ENCODE assay signal across 8 mouse cellular contexts in the genomic region with DNA sequence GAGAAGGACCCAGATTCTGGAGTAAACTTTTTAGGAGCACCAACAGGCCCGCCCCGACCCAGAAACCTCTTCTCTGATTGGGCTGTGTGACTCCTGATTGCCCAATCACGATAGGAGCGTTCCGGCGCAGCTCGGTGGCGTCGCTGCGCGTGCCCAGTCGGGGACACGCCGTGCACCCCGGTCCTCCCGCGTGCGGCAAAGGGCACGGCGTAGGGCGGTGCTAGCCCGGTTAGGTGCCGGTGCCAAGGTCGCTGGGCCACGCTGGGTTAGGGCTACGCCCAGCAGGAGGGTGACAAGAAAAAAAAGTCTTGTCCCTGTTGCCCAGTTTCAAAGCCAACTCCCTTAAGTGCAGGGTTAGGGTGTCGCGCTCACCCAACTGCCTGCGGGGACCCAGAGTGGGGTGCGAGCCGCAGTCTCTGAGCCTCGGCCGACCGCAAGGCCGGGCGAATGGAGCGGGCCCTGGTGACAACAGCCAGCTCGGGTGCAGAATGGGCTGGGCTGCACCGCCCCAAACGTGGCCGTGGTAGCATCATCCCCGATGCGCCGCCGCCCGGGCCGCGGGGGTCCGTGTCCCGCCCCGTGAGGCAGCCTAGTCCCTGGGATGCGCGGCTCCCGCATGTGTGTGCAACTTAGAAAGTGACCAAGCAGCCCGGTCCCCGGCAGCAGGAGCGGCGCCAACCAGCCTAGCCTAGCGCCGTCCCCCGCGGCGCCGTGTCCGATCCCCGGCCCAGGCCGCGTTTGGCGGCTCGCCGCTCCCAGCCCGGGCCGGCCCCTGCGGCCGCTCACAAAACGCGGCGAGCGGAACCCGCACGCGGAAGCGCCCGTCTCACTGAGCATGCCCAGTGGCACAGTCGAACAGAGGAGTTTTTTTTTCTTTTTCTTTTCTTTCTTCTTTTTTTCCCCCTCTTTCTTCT. TPM values are rescaled to one million over a fixed set of nuclear protein-coding genes. Genes with fewer than 3 reads are reported as not detected.
DNase-seq lines count a peak whose midpoint lies in the region; ATAC-seq and TF ChIP-seq lines count a peak whose summit lies in the region.

Gene Tdrd3 (plus strand): TSS at position 832 of the 914 bp plus-strand sequence.

- peak within 1 kb of the TSS; percentile 95 for H3K9ac ChIP-seq in embryonic facial prominence, embryonic 13.5 days
- peak within 1 kb of the TSS; percentile 97 for H3K9ac ChIP-seq in limb, embryonic 12.5 days (replicated peaks)
- peak within 1 kb of the TSS; percentile 92 for H3K9ac ChIP-seq in midbrain, embryonic 15.5 days

- no peak for TF ChIP-seq POLR2A in kidney, adult 2 months (IDR thresholded peaks at IDR 0.05; ENCODE audit: low read depth, low read length)
- TF ChIP-seq POLR2A in spleen, adult 2 months (IDR thresholded peaks at IDR 0.05; ENCODE audit: low read depth, low read length), result peak; percentile 58

- H3K9me3 ChIP-seq in embryonic facial prominence, embryonic 13.5 days, result no peaks in the 10 kb centered on the region
- no peaks in the 10 kb centered on the region for H3K9me3 ChIP-seq in limb, embryonic 12.5 days
- no peaks in the 10 kb centered on the region for H3K9me3 ChIP-seq in midbrain, embryonic 15.5 days

- H3K36me3 ChIP-seq in embryonic facial prominence, embryonic 13.5 days, result no peaks in the 10 kb centered on the region
- no peaks in the 10 kb centered on the region for H3K36me3 ChIP-seq in kidney, adult 2 months (ENCODE audit: control insufficient read depth, insufficient read depth, low read length)
- no peaks in the 10 kb centered on the region for H3K36me3 ChIP-seq in limb, embryonic 12.5 days
- no peaks in the 10 kb centered on the region for H3K36me3 ChIP-seq in midbrain, embryonic 15.5 days (replicated peaks)
- H3K36me3 ChIP-seq in spleen, adult 2 months (ENCODE audit: control insufficient read depth, insufficient read depth, low read length), result no peaks in the 10 kb centered on the region

- peak; percentile 95 for ATAC-seq in embryonic facial prominence, embryonic 13.5 days (ENCODE audit: insufficient number of reproducible peaks, insufficient read depth, low FRiP score, low TSS enrichment, low read depth)
- peak; percentile 96 for ATAC-seq in limb, embryonic 12.5 days (ENCODE audit: insufficient number of reproducible peaks, insufficient read depth, low FRiP score, low TSS enrichment, low read depth)
- peak; percentile 97 for ATAC-seq in midbrain, embryonic 15.5 days (replicated peaks)

- H3K4me2 ChIP-seq in embryonic facial prominence, embryonic 13.5 days, result peak within 1 kb of the TSS; percentile 64
- peak within 1 kb of the TSS; percentile 73 for H3K4me2 ChIP-seq in limb, embryonic 12.5 days
- peak within 1 kb of the TSS; percentile 77 for H3K4me2 ChIP-seq in midbrain, embryonic 15.5 days

- H3K4me3 ChIP-seq in embryonic facial prominence, embryonic 13.5 days, result peak within 1 kb of the TSS; percentile 83
- H3K4me3 ChIP-seq in kidney, adult 2 months (ENCODE audit: insufficient read depth, low read depth, low read length), result peak within 1 kb of the TSS; percentile 82
- peak within 1 kb of the TSS; percentile 80 for H3K4me3 ChIP-seq in limb, embryonic 12.5 days (replicated peaks)
- H3K4me3 ChIP-seq in midbrain, embryonic 15.5 days, result peak within 1 kb of the TSS; percentile 97
- H3K4me3 ChIP-seq in spleen, adult 2 months (ENCODE audit: extremely low read depth, insufficient read depth, insufficient read length), result peak within 1 kb of the TSS; percentile 92

- no peak for TF ChIP-seq CTCF in kidney, adult 2 months (conservative IDR thresholded peaks at IDR 0.05; ENCODE audit: insufficient read depth, insufficient read length, low read depth, low read length)
- no peak for TF ChIP-seq CTCF in spleen, adult 2 months (IDR thresholded peaks at IDR 0.05; ENCODE audit: extremely low read depth, insufficient read depth, insufficient read length, insufficient replicate concordance)

- H3K27ac ChIP-seq in embryonic facial prominence, embryonic 13.5 days, result peak within 1 kb of the TSS; percentile 100
- H3K27ac ChIP-seq in kidney, adult 2 months (ENCODE audit: insufficient read depth, low read depth, low read length), result peak within 1 kb of the TSS; percentile 99
- peak within 1 kb of the TSS; percentile 100 for H3K27ac ChIP-seq in limb, embryonic 12.5 days
- peak within 1 kb of the TSS; percentile 99 for H3K27ac ChIP-seq in midbrain, embryonic 15.5 days
- peak within 1 kb of the TSS; percentile 96 for H3K27ac ChIP-seq in spleen, adult 2 months (ENCODE audit: insufficient read depth, low read length)

- WGBS in embryonic facial prominence, embryonic 13.5 days, result under 1% methylated on average over 85 of the region's 85 CpGs
- WGBS in kidney, adult 2 months, result under 1% methylated on average over 85 of the region's 85 CpGs
- under 1% methylated on average over 76 of the region's 85 CpGs for WGBS in limb, embryonic 12.5 days
- WGBS in midbrain, embryonic 15.5 days, result under 1% methylated on average over 75 of the region's 85 CpGs
- WGBS in spleen, adult 2 months, result under 1% methylated on average over 85 of the region's 85 CpGs

- no peaks in the 10 kb centered on the region for H3K27me3 ChIP-seq in embryonic facial prominence, embryonic 13.5 days
- H3K27me3 ChIP-seq in kidney, adult 2 months (replicated peaks; ENCODE audit: control insufficient read depth, insufficient read depth, low read length), result no peaks in the 10 kb centered on the region
- no peaks in the 10 kb centered on the region for H3K27me3 ChIP-seq in limb, embryonic 12.5 days
- no peaks in the 10 kb centered on the region for H3K27me3 ChIP-seq in midbrain, embryonic 15.5 days (replicated peaks)
- no peaks in the 10 kb centered on the region for H3K27me3 ChIP-seq in spleen, adult 2 months (ENCODE audit: control insufficient read depth, insufficient read depth, low read length)

- DNase-seq in 3134 (ENCODE audit: extremely low read depth, insufficient read length, low spot score), result peak; percentile 96
- peak; percentile 97 to 98 for DNase-seq in adrenal gland, postnatal 36 days
- peak; percentile 96 to 98 for DNase-seq in heart, adult 18-20 months
- peak; percentile 98 for DNase-seq in kidney, adult 2 months
- DNase-seq in spleen, adult 2 months (ENCODE audit: low read depth in 1 of 2, low spot score in 2 of 2), result peak; percentile 80 to 90

- peaks cover 17% of the 10 kb centered on the region for H3K4me1 ChIP-seq in embryonic facial prominence, embryonic 13.5 days
- no peaks in the 10 kb centered on the region; the same call in 1 of the 2 replicates for H3K4me1 ChIP-seq in kidney, adult 2 months (ENCODE audit: control insufficient read depth, insufficient read depth, low read length)
- H3K4me1 ChIP-seq in limb, embryonic 12.5 days (replicated peaks), result peaks cover 17% of the 10 kb centered on the region
- H3K4me1 ChIP-seq in midbrain, embryonic 15.5 days, result peaks cover 21% of the 10 kb centered on the region
- peaks cover 4% of the 10 kb centered on the region; the same call in 1 of the 2 replicates for H3K4me1 ChIP-seq in spleen, adult 2 months (ENCODE audit: control insufficient read depth, insufficient read depth, insufficient read length)

RNA-seq across cellular contexts. Expression of gene Tdrd3, which starts in this region (rescaled TPM):
- total RNA-seq in adrenal gland, postnatal 36 days (2021), result 10 to 100 TPM; 29.6 to 40.9 TPM
- 42.2 and 46.2 TPM in 2 replicates for polyA plus RNA-seq in embryonic facial prominence, embryonic 13.5 days (2015; fragmentation: Nextera tagmentation; extraction: Ambion mirVana)
- total RNA-seq in heart, adult 18-20 months (2021), result 10 to 100 TPM; 24.5 to 26.7 TPM
- polyA plus RNA-seq in kidney, adult 2 months (2012; rRNA removed), result 4.1 and 4.9 TPM in 2 replicates
- 41.5 and 46.5 TPM in 2 replicates for polyA plus RNA-seq in limb, embryonic 12.5 days (2016; fragmentation: Nextera tagmentation; extraction: Ambion mirVana)
- 44.3 and 48.0 TPM in 2 replicates for polyA plus RNA-seq in midbrain, embryonic 15.5 days (2015; fragmentation: Nextera tagmentation; extraction: Ambion mirVana)
- polyA plus RNA-seq in spleen, adult 2 months (2012; rRNA removed), result 0.73 and 1.2 TPM in 2 replicates

Comparison
In these comparisons a context has a peak if more than half of its experiments do, and no peak if none do; other contexts are left out.
1. Peak in every context shown above with its lines: DNase-seq, ATAC-seq, H3K4me3 ChIP-seq and H3K27ac ChIP-seq.